Mouse (Mus musculus) brain, embryonic 14.5 days (tissue): ENCODE results near the gene Gas7.

ENCODE experiments used
- CTCF ChIP-seq: fragments of 200-500 bp; IDR thresholded peaks from 2 replicates; pipeline ENCODE4 v1.5.1; 2012; ENCODE audit warnings: inconsistent platforms, mild to moderate bottlenecking, moderate library complexity, borderline replicate concordance; ENCODE audit not compliant: insufficient read depth, insufficient read length; ENCODE audit errors: extremely low read depth
- POLR2A ChIP-seq: fragments of 200-500 bp; IDR thresholded peaks from 2 replicates; pipeline ENCODE4 v1.6.1; 2012; ENCODE audit warnings: mild to moderate bottlenecking, inconsistent platforms, borderline replicate concordance; ENCODE audit not compliant: poor library complexity, insufficient read depth, insufficient read length, severe bottlenecking; ENCODE audit errors: extremely low read depth

DNA sequence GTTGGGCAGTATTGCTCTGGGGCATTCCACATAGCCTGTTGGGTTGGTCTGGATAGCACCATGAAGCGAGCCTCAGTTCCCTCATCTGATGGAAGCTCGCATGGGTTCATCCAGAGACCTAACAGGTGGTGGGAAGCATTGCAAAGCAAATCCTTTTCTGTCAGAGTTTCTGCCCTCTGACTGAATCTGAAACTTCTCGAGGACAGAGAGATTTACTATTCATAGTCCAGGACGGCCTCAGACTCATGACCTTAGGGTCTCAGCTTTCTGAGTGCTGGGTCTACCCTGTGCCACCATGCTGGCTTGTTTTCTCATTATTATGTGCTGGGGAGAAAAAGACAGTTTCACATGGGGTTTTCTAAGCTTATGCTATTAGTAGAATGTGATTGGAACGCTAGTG, 122.2 kb downstream of the Gas7 start:
- TF ChIP-seq POLR2A = no peak
- no peak for TF ChIP-seq CTCF
